Mouse (Mus musculus) neural tube, embryonic 15.5 days (tissue): ENCODE data around the gene Krt28. TPM values are rescaled to one million over a fixed set of nuclear protein-coding genes. Genes with fewer than 3 reads are reported as not detected.

Source experiments
- ATAC-seq: fragments of 200-750 bp; cut with Nextera tagmentation; 2 replicates; pipeline ENCODE4 v1.8.0; 2017; ENCODE audit warnings: mild to moderate bottlenecking, moderate TSS enrichment, moderate library complexity; ENCODE audit not compliant: low FRiP score
- H3K27ac ChIP-seq: fragments of 300-500 bp; sonication (generic); replicated peaks from 2 replicates; pipeline ENCODE4 v1.5.1; 2015; ENCODE audit warnings: mild to moderate bottlenecking, inconsistent platforms
- H3K27me3 ChIP-seq: fragments of 300-500 bp; sonication (generic); replicated peaks from 2 replicates; pipeline ENCODE4 v1.6.1; 2015; ENCODE audit warnings: inconsistent platforms
- H3K36me3 ChIP-seq: fragments of 300-500 bp; sonication (generic); 2 replicates; pipeline ENCODE4 v1.6.1; 2015; ENCODE audit warnings: inconsistent platforms
- H3K4me1 ChIP-seq: fragments of 300-500 bp; sonication (generic); 2 replicates; pipeline ENCODE4 v1.6.1; 2015; ENCODE audit warnings: inconsistent platforms
- H3K4me2 ChIP-seq: fragments of 300-500 bp; sonication (generic); 2 replicates; pipeline ENCODE4 v1.6.1; 2015; ENCODE audit warnings: inconsistent platforms, mild to moderate bottlenecking, moderate library complexity
- H3K4me3 ChIP-seq: fragments of 300-500 bp; sonication (generic); replicated peaks from 2 replicates; pipeline ENCODE4 v1.5.1; 2015; ENCODE audit warnings: mild to moderate bottlenecking, inconsistent platforms
- H3K9ac ChIP-seq: fragments of 300-500 bp; sonication (generic); replicated peaks from 2 replicates; pipeline ENCODE4 v1.6.1; 2015; ENCODE audit warnings: mild to moderate bottlenecking, inconsistent platforms
- H3K9me3 ChIP-seq: fragments of 300-500 bp; sonication (generic); replicated peaks from 2 replicates; pipeline ENCODE4 v1.6.1; 2016; ENCODE audit warnings: inconsistent platforms
- WGBS: fragments of 180-500 bp; shearing (Covaris S2); methylation state at CpG from one replicate; pipeline ENCODE4 v1.1.7; 2015; ENCODE audit warnings: mixed read lengths; 5-methylcytosine and 5-hydroxymethylcytosine counted together
- polyA plus RNA-seq: library from polyadenylated mRNA; unstranded; fragments of >200 nt; fragmentation: Nextera tagmentation; extraction: Ambion mirVana; gene quantifications from 2 replicates; pipeline ENCODE4 v1.2.1, GENCODE M21; 2015

Krt28 gene
- polyA plus RNA-seq, 1 experiment from 2014 or later, result 0.36 TPM

- no peak overlapping the region for H3K27ac ChIP-seq
- no peak overlapping the region for H3K4me3 ChIP-seq
- no peaks in the 10 kb centered on the region for H3K4me1 ChIP-seq
- 78% methylated on average over 8 of the region's 8 CpGs for WGBS
- no peak for ATAC-seq
- H3K9me3 ChIP-seq, result no peaks in the 10 kb centered on the region
- H3K36me3 ChIP-seq, result no peaks in the 10 kb centered on the region
- no peak overlapping the region for H3K9ac ChIP-seq
- 0 out of 2 replicates have a peak, but pooled peaks cover 5% of the 10 kb centered on the region for H3K27me3 ChIP-seq
- no peak overlapping the region for H3K4me2 ChIP-seq
Measured at GRCm38 (mm10) chr11:99361423-99361822, 13.3 kb downstream of the Krt28 start.

DNA sequence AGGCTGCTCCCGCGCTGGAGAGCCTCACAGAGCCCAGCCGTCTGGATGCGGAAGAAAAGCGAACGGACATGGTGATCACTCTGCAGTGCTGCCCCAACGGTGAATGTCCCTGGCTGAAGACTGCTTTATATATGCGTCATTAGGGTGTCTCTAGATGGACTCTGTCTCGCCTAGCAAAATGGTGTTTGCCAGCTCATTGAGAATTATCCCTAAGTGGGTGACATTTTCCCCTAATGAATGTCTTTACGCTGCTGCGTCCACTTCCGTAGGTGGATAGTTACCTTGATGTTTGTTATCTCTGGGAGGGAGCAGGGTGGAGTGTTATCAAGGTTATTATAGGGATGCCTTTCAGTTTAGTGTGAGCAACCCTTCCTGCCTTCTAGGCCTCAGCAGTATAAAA is 23.7 kb downstream of the Krt28 start, which contains the start of gene Krt27:
Gene Krt27, minus strand, starts transcription at position 101 of the 400 bp plus-strand sequence.
- Histone ChIP-seq H3K9me3 (no peaks in the 10 kb centered on the region), H3K27me3 (no peaks in the 10 kb centered on the region), H3K36me3 (no peaks in the 10 kb centered on the region), H3K4me3 (no peak within 1 kb of the TSS), H3K4me2 (no peak within 1 kb of the TSS), H3K27ac (no peak within 1 kb of the TSS), H3K9ac (no peak within 1 kb of the TSS), H3K4me1 (no peaks in the 10 kb centered on the region)
- ATAC-seq, result no peak
- 75% methylated on average over 12 of the region's 12 CpGs for WGBS

GRCm38 (mm10) chr11:99339299-99339847 is 35.3 kb downstream of the Krt28 start:
- H3K4me1 ChIP-seq, result 0 out of 2 replicates have a peak, but pooled peaks cover 3% of the 10 kb centered on the region
- H3K27me3 ChIP-seq, result no peaks in the 10 kb centered on the region
- no peak overlapping the region for H3K4me2 ChIP-seq
- H3K4me3 ChIP-seq, result no peak overlapping the region
- H3K9ac ChIP-seq, result no peak overlapping the region
- no peaks in the 10 kb centered on the region for H3K9me3 ChIP-seq
- H3K36me3 ChIP-seq, result no peaks in the 10 kb centered on the region
- ATAC-seq, result no peak
- H3K27ac ChIP-seq, result no peak overlapping the region
- WGBS, result 19% methylated on average over 11 of the region's 11 CpGs

DNA sequence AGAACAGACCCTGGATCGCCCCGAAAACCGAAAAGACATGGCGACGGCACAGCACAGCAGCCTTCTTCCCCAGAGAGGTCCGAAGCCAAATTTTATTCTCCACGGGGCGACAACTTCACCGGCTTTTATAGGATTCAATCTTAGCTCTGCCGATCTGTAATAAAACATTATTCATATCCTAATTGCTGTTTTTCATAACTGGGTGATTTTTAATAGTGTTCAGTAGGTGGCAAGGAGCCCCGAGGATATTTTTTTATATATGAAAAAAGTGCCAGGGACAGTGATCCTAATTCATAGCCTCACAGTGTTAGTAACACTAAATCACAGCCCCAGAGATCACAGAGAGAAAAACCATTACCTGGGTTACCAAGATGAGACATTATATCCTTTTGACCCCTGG is 36.8 kb downstream of the Krt28 start, which contains the start of gene Krt26:
Gene Krt26, minus strand, starts transcription at position 101 of the 400 bp plus-strand sequence.
- no peaks in the 10 kb centered on the region for H3K27me3 ChIP-seq
- H3K4me2 ChIP-seq, result no peak within 1 kb of the TSS
- no peaks in the 10 kb centered on the region for H3K9me3 ChIP-seq
- 87% methylated on average over 11 of the region's 11 CpGs for WGBS
- no peak within 1 kb of the TSS for H3K4me3 ChIP-seq
- H3K4me1 ChIP-seq, result 0 out of 2 replicates have a peak, but pooled peaks cover 3% of the 10 kb centered on the region
- H3K27ac ChIP-seq, result no peak within 1 kb of the TSS
- ATAC-seq, result no peak
- H3K36me3 ChIP-seq, result no peaks in the 10 kb centered on the region
- H3K9ac ChIP-seq, result no peak within 1 kb of the TSS

GRCm38 (mm10) chr11:99333426-99333825 is 41.3 kb downstream of the Krt28 start:
- no peaks in the 10 kb centered on the region for H3K27me3 ChIP-seq
- H3K4me3 ChIP-seq, result no peak overlapping the region
- H3K27ac ChIP-seq, result no peak overlapping the region
- H3K4me1 ChIP-seq, result no peaks in the 10 kb centered on the region
- no peak overlapping the region for H3K4me2 ChIP-seq
- no peaks in the 10 kb centered on the region for H3K36me3 ChIP-seq
- H3K9ac ChIP-seq, result no peak overlapping the region
- no peaks in the 10 kb centered on the region for H3K9me3 ChIP-seq
- 56% methylated on average over 13 of the region's 13 CpGs for whole genome bisulfite sequencing
- ATAC-seq, result no peak

GRCm38 (mm10) chr11:99329655-99330054 is 45.0 kb downstream of the Krt28 start:
- 66% methylated on average over 2 of the region's 2 CpGs for WGBS
- ATAC-seq, result no peak

GRCm38 (mm10) chr11:99322851-99323250 is 51.9 kb downstream of the Krt28 start, which contains the start of gene Krt25:
Gene Krt25 (minus strand): TSS chr11:99322951.
- no peak within 1 kb of the TSS for H3K4me3 ChIP-seq
- no peaks in the 10 kb centered on the region for H3K4me1 ChIP-seq
- H3K4me2 ChIP-seq, result no peak within 1 kb of the TSS
- ATAC-seq, result no peak
- no peaks in the 10 kb centered on the region for H3K36me3 ChIP-seq
- WGBS, result 93% methylated on average over 11 of the region's 11 CpGs
- no peaks in the 10 kb centered on the region for H3K27me3 ChIP-seq
- no peaks in the 10 kb centered on the region for H3K9me3 ChIP-seq
- no peak within 1 kb of the TSS for H3K27ac ChIP-seq
- H3K9ac ChIP-seq, result no peak within 1 kb of the TSS

More at GRCm38 (mm10) chr11:99329655-99330054, 45.0 kb downstream of the Krt28 start:
- no peaks in the 10 kb centered on the region for H3K27me3 ChIP-seq
- no peak overlapping the region for H3K9ac ChIP-seq
- no peaks in the 10 kb centered on the region for H3K9me3 ChIP-seq
- no peaks in the 10 kb centered on the region for H3K36me3 ChIP-seq
- H3K27ac ChIP-seq, result no peak overlapping the region
- H3K4me3 ChIP-seq, result no peak overlapping the region
- no peaks in the 10 kb centered on the region for H3K4me1 ChIP-seq
- no peak overlapping the region for H3K4me2 ChIP-seq

GRCm38 (mm10) chr11:99321094-99321493 is 53.6 kb downstream of the Krt28 start:
- WGBS, result 90% methylated on average over 14 of the region's 14 CpGs
- Histone ChIP-seq H3K27ac (no peak overlapping the region), H3K27me3 (no peaks in the 10 kb centered on the region), H3K4me2 (no peak overlapping the region), H3K4me3 (no peak overlapping the region), H3K9ac (no peak overlapping the region), H3K4me1 (0 out of 2 replicates have a peak, but pooled peaks cover 5% of the 10 kb centered on the region), H3K36me3 (no peaks in the 10 kb centered on the region), H3K9me3 (no peaks in the 10 kb centered on the region)
- ATAC-seq, result no peak

GRCm38 (mm10) chr11:99319127-99319526 is 55.6 kb downstream of the Krt28 start:
- WGBS, result 75% methylated on average over 9 of the region's 9 CpGs
- no peaks in the 10 kb centered on the region for H3K9me3 ChIP-seq

GRCm38 (mm10) chr11:99316543-99316942 is 58.2 kb downstream of the Krt28 start:
- WGBS, result 44% methylated on average over 8 of the region's 8 CpGs

More at GRCm38 (mm10) chr11:99319127-99319526, 55.6 kb downstream of the Krt28 start:
- no peak overlapping the region for H3K4me2 ChIP-seq
- H3K9ac ChIP-seq, result no peak overlapping the region
- 0 out of 2 replicates have a peak, but pooled peaks cover 5% of the 10 kb centered on the region for H3K4me1 ChIP-seq
- H3K36me3 ChIP-seq, result no peaks in the 10 kb centered on the region
- H3K27me3 ChIP-seq, result no peaks in the 10 kb centered on the region
- H3K4me3 ChIP-seq, result no peak overlapping the region
- ATAC-seq, result no peak
- no peak overlapping the region for H3K27ac ChIP-seq

More at GRCm38 (mm10) chr11:99316543-99316942, 58.2 kb downstream of the Krt28 start:
- Histone ChIP-seq H3K27ac (no peak overlapping the region), H3K4me3 (no peak overlapping the region), H3K36me3 (no peaks in the 10 kb centered on the region), H3K4me1 (0 out of 2 replicates have a peak, but pooled peaks cover 5% of the 10 kb centered on the region), H3K9ac (no peak overlapping the region), H3K27me3 (no peaks in the 10 kb centered on the region), H3K9me3 (no peaks in the 10 kb centered on the region), H3K4me2 (no peak overlapping the region)
- no peak for ATAC-seq
